Mouse (Mus musculus) A20 (cell line): ENCODE measurements around the gene Timd2.
A peak's percentile ranks its signal among the peaks of the same experiment; 100 is the strongest.
"Not testable (repeated sequence)": the region's sequence is repeated elsewhere in the genome, so short reads cannot be mapped to it uniquely, and the experiment has no call there.

ENCODE experiments used
- DNase-seq: peaks from one replicate; pipeline ENCODE4 v3.0.0-alpha.2; 2011; ENCODE audit warnings: low read depth, low spot score

The Timd2 gene

GRCm38 (mm10) chr11:46665599-46666522 lies 41.0 kb downstream of the Timd2 start:
- peak; percentile 51 for DNase-seq

- DNase-seq: no peak
Observed at GRCm38 (mm10) chr11:46663215-46663614, 43.6 kb downstream of the Timd2 start.

- DNase-seq: no peak
Observed at GRCm38 (mm10) chr11:46652476-46652875, 54.4 kb downstream of the Timd2 start.

- not testable (repeated sequence) for DNase-seq
Observed at GRCm38 (mm10) chr11:46649655-46650054, 57.2 kb downstream of the Timd2 start.

GRCm38 (mm10) chr11:46644824-46645223 lies 62.0 kb downstream of the Timd2 start:
- no peak for DNase-seq

GRCm38 (mm10) chr11:46636568-46636967 lies 70.3 kb downstream of the Timd2 start:
- peak; percentile 37 for DNase-seq

- DNase-seq: peak; percentile 43
Observed at GRCm38 (mm10) chr11:46635516-46635915, 71.3 kb downstream of the Timd2 start.

GRCm38 (mm10) chr11:46631635-46632034 lies 75.2 kb downstream of the Timd2 start:
- no peak for DNase-seq

- DNase-seq: no peak
Observed at GRCm38 (mm10) chr11:46629211-46629795, 77.6 kb downstream of the Timd2 start, which contains the start of gene Dppa1. Gene Dppa1, minus strand, starts transcription at chr11:46629261.

GRCm38 (mm10) chr11:46620414-46621168 lies 86.3 kb downstream of the Timd2 start:
- DNase-seq: no peak

GRCm38 (mm10) chr11:46619929-46620328 lies 86.9 kb downstream of the Timd2 start:
- no peak for DNase-seq
